Mouse (Mus musculus) stomach, postnatal 0 days (tissue): ENCODE measurements around the gene Ptprg. TPM values are rescaled to one million over a fixed set of nuclear protein-coding genes. Genes with fewer than 3 reads are reported as not detected.

ENCODE experiments used
- ATAC-seq: fragments of 200-750 bp; cut with Nextera tagmentation; 2 replicates; pipeline ENCODE4 v1.8.0; 2017; ENCODE audit not compliant: low FRiP score, low TSS enrichment
- DNase-seq: peaks from one replicate; pipeline ENCODE4 v3.0.0-alpha.2; 2016; ENCODE audit warnings: low spot score
- H3K27ac ChIP-seq: fragments of 300-500 bp; sonication (generic); replicated peaks from 2 replicates; pipeline ENCODE4 v1.5.1; 2014; ENCODE audit warnings: mild to moderate bottlenecking, control low read depth
- H3K27me3 ChIP-seq: fragments of 300-500 bp; sonication (generic); 2 replicates; pipeline ENCODE4 v1.6.1; 2014; ENCODE audit warnings: low read length; ENCODE audit not compliant: control insufficient read depth, insufficient read depth
- H3K36me3 ChIP-seq: fragments of 300-500 bp; sonication (generic); 2 replicates; pipeline ENCODE4 v1.6.1; 2014; ENCODE audit warnings: low read length, mixed read lengths; ENCODE audit not compliant: control insufficient read depth, insufficient read depth
- H3K4me1 ChIP-seq: fragments of 300-500 bp; sonication (generic); replicated peaks from 2 replicates; pipeline ENCODE4 v1.6.1; 2014; ENCODE audit warnings: antibody characterized with exemption; ENCODE audit not compliant: control insufficient read depth, insufficient read depth
- H3K4me2 ChIP-seq: fragments of 300-500 bp; sonication (generic); replicated peaks from 2 replicates; pipeline ENCODE4 v1.6.1; 2014; ENCODE audit warnings: low read depth, mild to moderate bottlenecking, control low read depth, moderate library complexity
- H3K4me3 ChIP-seq: fragments of 300-500 bp; sonication (generic); 2 replicates; pipeline ENCODE4 v1.5.1; 2014; ENCODE audit warnings: low read depth, low read length, control low read depth
- H3K9ac ChIP-seq: fragments of 300-500 bp; sonication (generic); 2 replicates; pipeline ENCODE4 v1.6.1; 2014; ENCODE audit warnings: mild to moderate bottlenecking, low read length, control low read depth, mixed read lengths
- H3K9me3 ChIP-seq: fragments of 300-500 bp; sonication (generic); 2 replicates; pipeline ENCODE4 v1.6.1; 2016; ENCODE audit warnings: low read length; ENCODE audit not compliant: control insufficient read depth
- CTCF ChIP-seq: IDR thresholded peaks from 2 replicates; pipeline ENCODE4 v1.5.1; 2016; ENCODE audit warnings: antibody characterized with exemption, low read depth, mild to moderate bottlenecking, moderate library complexity
- EP300 ChIP-seq: optimal IDR thresholded peaks from 2 replicates; pipeline ENCODE3; 2016; ENCODE audit warnings: antibody characterized with exemption
- WGBS: fragments of 180-500 bp; shearing (Covaris S2); extraction: QIAGEN DNeasy Blood & Tissue Kit; methylation state at CpG from one replicate; pipeline ENCODE4 v1.1.7; 2014; 5-methylcytosine and 5-hydroxymethylcytosine counted together
- polyA plus RNA-seq: library from polyadenylated mRNA; unstranded; fragments of >200 nt; fragmentation: Nextera tagmentation; extraction: Ambion mirVana; gene quantifications from 2 replicates; pipeline ENCODE4 v1.2.1, GENCODE M21; 2015

Ptprg gene
- polyA plus RNA-seq, 1 experiment from 2014 or later = 6.2 TPM

DNA sequence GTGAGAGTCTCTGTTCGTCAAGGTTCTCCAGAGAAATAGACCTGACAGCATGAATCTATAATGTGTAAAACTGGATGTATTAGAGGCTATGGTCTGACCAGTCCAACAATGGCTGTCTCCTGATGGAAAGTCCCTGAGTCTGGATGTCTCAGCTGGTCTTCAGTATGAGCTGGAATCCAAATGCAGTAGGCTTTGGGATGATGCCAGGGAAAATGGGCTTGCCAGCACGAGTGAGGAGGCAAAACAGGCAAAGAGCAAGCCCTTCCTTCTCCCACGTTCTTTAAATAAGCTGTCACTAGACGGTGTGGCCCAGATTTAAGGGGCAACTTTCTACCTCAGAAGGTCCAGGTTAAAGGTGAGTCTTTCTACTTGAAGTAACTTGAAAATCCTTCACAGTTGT is 609.9 kb downstream of the Ptprg start:
- Histone ChIP-seq H3K9ac (no peak overlapping the region), H3K27ac (no peak overlapping the region), H3K9me3 (no peaks in the 10 kb centered on the region), H3K4me1 (peaks cover 5% of the 10 kb centered on the region; the same call in 1 of the 2 replicates), H3K27me3 (no peaks in the 10 kb centered on the region), H3K4me2 (no peak overlapping the region), H3K4me3 (no peak overlapping the region), H3K36me3 (no peaks in the 10 kb centered on the region)
- WGBS = 44% methylated on average over 4 of the region's 4 CpGs
- DNase-seq = no peak
- no peak for ATAC-seq
- TF ChIP-seq CTCF (no peak), EP300 (no peak)

DNA sequence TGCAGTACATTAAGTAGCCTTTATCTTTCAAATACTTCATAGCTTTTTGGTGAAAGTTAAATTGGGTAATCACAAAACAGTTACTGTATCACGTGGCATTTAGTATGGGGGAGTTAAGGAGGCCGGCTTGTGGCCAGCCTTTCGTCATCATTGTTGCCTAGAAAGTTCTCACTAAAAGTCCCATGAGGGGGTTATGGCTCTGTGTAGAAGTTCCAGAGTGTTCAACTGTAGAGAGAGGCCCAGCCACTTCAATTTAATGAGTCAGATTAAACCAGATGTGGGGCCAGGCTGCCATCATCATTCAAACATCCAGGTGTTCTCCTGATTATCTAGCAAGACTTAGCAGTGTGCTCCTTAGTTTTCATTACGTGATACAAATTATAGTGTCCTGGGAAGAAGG is 613.9 kb downstream of the Ptprg start:
- Histone ChIP-seq H3K27ac (no peak overlapping the region), H3K27me3 (no peaks in the 10 kb centered on the region), H3K9me3 (no peaks in the 10 kb centered on the region), H3K4me1 (peaks cover 2% of the 10 kb centered on the region; the same call in 1 of the 2 replicates), H3K4me2 (no peak overlapping the region), H3K36me3 (no peaks in the 10 kb centered on the region), H3K9ac (no peak overlapping the region), H3K4me3 (no peak overlapping the region)
- ATAC-seq (no peak), DNase-seq (no peak)
- WGBS = 85% methylated on average over 4 of the region's 4 CpGs
- no peak for TF ChIP-seq CTCF
- no peak for TF ChIP-seq EP300

DNA sequence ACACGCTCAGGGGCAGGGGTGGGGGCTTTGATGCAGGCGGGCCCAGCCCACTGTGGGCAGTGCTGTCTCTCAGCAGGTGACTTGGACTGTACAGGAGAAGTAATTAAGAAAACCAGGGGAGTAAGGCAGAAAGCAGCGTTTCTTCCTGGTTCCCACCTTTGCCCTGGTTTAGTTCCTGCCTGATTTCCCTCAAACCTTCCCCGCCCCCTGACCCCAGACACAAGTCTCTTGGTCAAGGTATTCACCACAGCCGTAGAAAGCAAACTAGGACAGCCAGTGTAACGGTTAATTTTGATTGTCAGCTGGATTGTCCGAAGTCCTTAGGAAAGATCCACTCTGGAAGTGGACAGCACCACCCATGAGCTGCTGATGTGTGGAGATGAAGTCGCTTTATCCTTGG is 614.3 kb downstream of the Ptprg start:
- ATAC-seq (no peak), DNase-seq (no peak)
- no peak for TF ChIP-seq CTCF
- no peak for TF ChIP-seq EP300
- H3K9ac ChIP-seq = no peak overlapping the region
- H3K4me2 ChIP-seq = no peak overlapping the region
- H3K4me3 ChIP-seq = no peak overlapping the region
- H3K27ac ChIP-seq = no peak overlapping the region
- no peaks in the 10 kb centered on the region for H3K9me3 ChIP-seq
- no peaks in the 10 kb centered on the region for H3K4me1 ChIP-seq
- WGBS = 86% methylated on average over 8 of the region's 8 CpGs
- H3K36me3 ChIP-seq = no peaks in the 10 kb centered on the region
- no peaks in the 10 kb centered on the region for H3K27me3 ChIP-seq

DNA sequence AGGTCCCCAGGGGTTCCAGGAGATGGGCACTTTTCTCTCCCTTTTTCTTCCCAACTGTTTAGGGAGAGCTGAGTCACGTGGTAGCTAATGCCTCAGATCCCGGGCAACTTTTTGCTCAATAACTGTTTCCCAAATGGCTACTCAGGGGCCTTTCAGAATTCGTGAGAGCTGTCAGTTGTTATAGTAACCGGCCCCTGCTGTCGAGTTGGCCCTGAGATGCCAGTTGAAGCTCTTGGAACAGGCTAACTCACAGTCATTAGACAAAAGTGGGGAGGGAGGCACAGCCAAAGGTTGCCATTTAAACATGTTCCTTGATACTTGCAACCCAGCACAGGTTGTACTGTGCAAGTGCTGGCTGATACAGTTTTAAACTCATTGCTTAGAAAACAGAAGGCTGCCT is 624.1 kb downstream of the Ptprg start:
- Histone ChIP-seq H3K9me3 (no peaks in the 10 kb centered on the region), H3K4me2 (no peak overlapping the region), H3K27me3 (no peaks in the 10 kb centered on the region), H3K4me1 (no peaks in the 10 kb centered on the region), H3K9ac (no peak overlapping the region), H3K27ac (no peak overlapping the region), H3K36me3 (no peaks in the 10 kb centered on the region), H3K4me3 (no peak overlapping the region)
- DNase-seq = no peak
- no peak for ATAC-seq
- 47% methylated on average over 5 of the region's 5 CpGs for WGBS
- TF ChIP-seq EP300 (no peak), CTCF (no peak)

DNA sequence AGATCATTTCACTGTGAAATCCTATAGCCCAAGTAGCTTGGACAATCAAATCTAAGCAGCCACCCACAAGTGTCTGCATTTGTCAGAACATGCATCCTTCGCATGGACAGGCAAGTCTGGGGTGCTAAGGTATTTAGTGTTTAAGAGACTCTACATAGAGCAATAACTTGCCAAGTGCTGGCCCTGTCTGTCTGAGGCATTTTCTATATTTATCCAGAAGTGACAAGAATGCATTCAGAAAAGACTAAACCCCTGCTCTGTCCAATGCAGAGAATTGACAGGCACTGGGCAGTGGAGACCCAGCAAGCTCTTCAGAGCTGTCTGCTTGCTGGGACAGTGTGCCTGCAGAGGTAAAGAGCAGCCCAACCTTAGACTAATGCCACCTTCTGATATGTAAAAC is 625.3 kb downstream of the Ptprg start:
- TF ChIP-seq EP300 (no peak), CTCF (no peak)
- H3K9ac ChIP-seq = no peak overlapping the region
- no peak for DNase-seq
- H3K9me3 ChIP-seq = no peaks in the 10 kb centered on the region
- H3K27ac ChIP-seq = no peak overlapping the region
- H3K4me2 ChIP-seq = no peak overlapping the region
- H3K27me3 ChIP-seq = no peaks in the 10 kb centered on the region
- H3K36me3 ChIP-seq = no peaks in the 10 kb centered on the region
- no peak for ATAC-seq
- no peak overlapping the region for H3K4me3 ChIP-seq
- 79% methylated on average over 1 of the region's 1 CpGs for WGBS
- no peaks in the 10 kb centered on the region for H3K4me1 ChIP-seq

DNA sequence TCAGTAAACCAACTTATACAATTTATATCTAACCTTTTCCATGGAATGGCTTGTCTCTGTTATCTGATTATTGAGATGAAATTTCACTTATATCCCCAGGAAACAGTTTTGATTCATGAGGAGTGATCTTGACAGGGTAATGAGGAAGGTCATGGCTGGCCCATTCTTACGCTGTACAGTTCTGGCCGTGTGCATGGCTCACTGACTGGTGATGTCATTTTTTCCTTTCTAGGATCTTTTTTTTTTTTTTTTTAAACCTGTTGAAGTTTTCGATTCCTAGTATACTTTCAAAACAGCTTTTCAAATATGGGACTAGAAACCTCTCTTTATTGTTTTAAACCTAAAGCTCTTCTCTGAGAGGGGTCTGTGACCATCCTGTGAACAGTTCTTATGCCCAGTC is 626.8 kb downstream of the Ptprg start:
- ATAC-seq = no peak
- TF ChIP-seq EP300 (no peak), CTCF (no peak)
- no peak for DNase-seq
- no peak overlapping the region for H3K9ac ChIP-seq
- no peaks in the 10 kb centered on the region for H3K27me3 ChIP-seq
- no peak overlapping the region for H3K27ac ChIP-seq
- H3K4me1 ChIP-seq = no peaks in the 10 kb centered on the region
- H3K4me3 ChIP-seq = no peak overlapping the region
- H3K9me3 ChIP-seq = no peaks in the 10 kb centered on the region
- no peaks in the 10 kb centered on the region for H3K36me3 ChIP-seq
- WGBS = 65% methylated on average over 3 of the region's 3 CpGs
- no peak overlapping the region for H3K4me2 ChIP-seq
